Mouse (Mus musculus) midbrain, embryonic 11.5 days (tissue): ENCODE results near the gene Hnrnpa2b1. TPM values are rescaled to one million over a fixed set of nuclear protein-coding genes. Genes with fewer than 3 reads are reported as not detected.
A peak's percentile ranks its signal among the peaks of the same experiment; 100 is the strongest.

Experiments used
- ATAC-seq: fragments of 200-750 bp; cut with Nextera tagmentation; 2 replicates; pipeline ENCODE4 v1.8.0; 2017; ENCODE audit warnings: moderate TSS enrichment, moderate library complexity; ENCODE audit not compliant: low FRiP score
- DNase-seq: peaks from one replicate; pipeline ENCODE4 v3.0.0; 2015; ENCODE audit warnings: low spot score; ENCODE audit errors: missing footprints
- H3K27ac ChIP-seq: fragments of 300-500 bp; sonication (generic); 2 replicates; pipeline ENCODE4 v1.5.1; 2014; ENCODE audit warnings: low read depth, low read length
- H3K27me3 ChIP-seq: fragments of 300-500 bp; sonication (generic); 2 replicates; pipeline ENCODE4 v1.6.1; 2014; ENCODE audit warnings: mild to moderate bottlenecking, low read length, moderate library complexity, mixed read lengths; ENCODE audit not compliant: control insufficient read depth, insufficient read depth
- H3K36me3 ChIP-seq: fragments of 300-500 bp; sonication (generic); 2 replicates; pipeline ENCODE4 v1.6.1; 2014; ENCODE audit warnings: mild to moderate bottlenecking, low read length, moderate library complexity, mixed read lengths; ENCODE audit not compliant: control insufficient read depth, insufficient read depth
- H3K4me1 ChIP-seq: fragments of 300-500 bp; sonication (generic); 2 replicates; pipeline ENCODE4 v1.6.1; 2014; ENCODE audit warnings: low read length; ENCODE audit not compliant: control insufficient read depth, insufficient read depth
- H3K4me2 ChIP-seq: fragments of 300-500 bp; sonication (generic); 2 replicates; pipeline ENCODE4 v1.6.1; 2014; ENCODE audit warnings: mild to moderate bottlenecking, moderate library complexity
- H3K4me3 ChIP-seq: fragments of 300-500 bp; sonication (generic); 2 replicates; pipeline ENCODE4 v1.5.1; 2014; ENCODE audit warnings: low read depth, low read length
- H3K9ac ChIP-seq: fragments of 300-500 bp; sonication (generic); 2 replicates; pipeline ENCODE4 v1.6.1; 2014; ENCODE audit warnings: low read length
- H3K9me3 ChIP-seq: fragments of 300-500 bp; sonication (generic); 2 replicates; pipeline ENCODE4 v1.6.1; 2016; ENCODE audit warnings: low read length; ENCODE audit not compliant: control insufficient read depth
- WGBS: fragments of 180-500 bp; shearing (Covaris S2); extraction: QIAGEN DNeasy Blood & Tissue Kit; methylation state at CpG from one replicate; pipeline ENCODE4 v1.1.7; 2014; 5-methylcytosine and 5-hydroxymethylcytosine counted together
- polyA plus RNA-seq: library from polyadenylated mRNA; unstranded; fragments of >200 nt; fragmentation: Nextera tagmentation; extraction: Ambion mirVana; gene quantifications from 2 replicates; pipeline ENCODE4 v1.2.1, GENCODE M21; 2014

The Hnrnpa2b1 gene
- polyA plus RNA-seq, 1 experiment from 2014 or later = 1,654 TPM

DNA sequence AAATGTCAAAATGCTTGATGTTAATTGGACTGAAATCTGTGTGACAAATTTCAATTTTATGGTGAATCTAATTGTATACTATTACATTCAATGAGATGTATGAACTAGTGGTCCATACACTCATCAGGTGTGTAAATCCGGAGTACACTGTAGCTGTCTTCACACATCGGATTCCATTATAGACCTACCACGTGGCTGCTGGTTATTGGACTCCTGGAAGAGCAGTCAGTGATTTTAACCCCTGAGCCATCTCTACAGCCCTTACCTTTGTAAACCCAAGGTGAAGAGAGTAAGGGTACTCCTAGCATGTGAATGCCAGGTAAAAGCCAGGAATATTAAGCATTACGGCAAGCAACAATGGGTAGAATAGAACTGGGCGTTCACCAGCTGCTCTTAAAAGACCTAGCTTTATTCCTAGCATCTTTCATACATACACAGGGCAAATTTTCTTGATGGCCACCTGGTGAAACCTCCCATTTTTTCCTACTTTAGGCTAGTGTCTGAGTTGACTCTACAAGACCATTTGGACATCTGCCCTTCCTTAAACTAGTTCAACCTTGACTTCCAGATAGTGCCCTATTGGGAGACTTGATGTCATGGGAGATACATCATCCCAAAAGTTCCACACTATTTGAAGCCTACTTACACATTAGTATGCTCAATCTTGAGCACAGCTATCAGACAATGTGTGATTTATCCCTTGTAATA lies 10.2 kb downstream of the Hnrnpa2b1 start:
- peak; percentile 96 for DNase-seq
- H3K4me1 ChIP-seq = no peaks in the 10 kb centered on the region
- ATAC-seq = peak; percentile 68
- H3K27me3 ChIP-seq = no peaks in the 10 kb centered on the region
- no peak overlapping the region for H3K4me3 ChIP-seq
- H3K9me3 ChIP-seq = no peaks in the 10 kb centered on the region
- H3K36me3 ChIP-seq = peaks cover 24% of the 10 kb centered on the region
- no peak overlapping the region for H3K27ac ChIP-seq
- 38% methylated on average over 5 of the region's 5 CpGs for WGBS
- no peak overlapping the region for H3K9ac ChIP-seq
- H3K4me2 ChIP-seq = no peak overlapping the region

DNA sequence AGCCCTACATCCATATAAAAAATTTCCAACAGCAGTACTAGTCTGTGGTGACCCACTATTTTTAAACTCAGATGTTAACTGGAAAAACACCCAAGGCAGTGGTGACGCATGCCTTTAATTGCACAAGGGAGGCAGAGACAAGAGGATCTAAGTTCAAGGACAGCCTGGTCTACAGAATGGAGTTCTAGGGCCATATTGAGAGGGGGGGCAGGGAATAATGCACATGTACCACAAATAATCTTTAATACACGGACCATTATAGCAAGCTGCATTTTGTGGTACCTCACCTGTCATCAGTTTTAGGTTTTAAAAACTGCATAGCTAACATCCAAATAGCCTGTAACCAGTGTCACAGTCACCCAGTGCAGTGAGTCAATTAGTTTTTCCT lies 10.8 kb downstream of the Hnrnpa2b1 start:
- Histone ChIP-seq H3K4me1 (no peaks in the 10 kb centered on the region), H3K9me3 (no peaks in the 10 kb centered on the region), H3K9ac (no peak overlapping the region), H3K4me2 (no peak overlapping the region), H3K4me3 (no peak overlapping the region), H3K36me3 (peaks cover 21% of the 10 kb centered on the region), H3K27ac (no peak overlapping the region), H3K27me3 (no peaks in the 10 kb centered on the region)
- WGBS = 45% methylated on average over 2 of the region's 2 CpGs
- peak; percentile 43; the same call in 1 of the 2 replicates for ATAC-seq
- DNase-seq = no peak

DNA sequence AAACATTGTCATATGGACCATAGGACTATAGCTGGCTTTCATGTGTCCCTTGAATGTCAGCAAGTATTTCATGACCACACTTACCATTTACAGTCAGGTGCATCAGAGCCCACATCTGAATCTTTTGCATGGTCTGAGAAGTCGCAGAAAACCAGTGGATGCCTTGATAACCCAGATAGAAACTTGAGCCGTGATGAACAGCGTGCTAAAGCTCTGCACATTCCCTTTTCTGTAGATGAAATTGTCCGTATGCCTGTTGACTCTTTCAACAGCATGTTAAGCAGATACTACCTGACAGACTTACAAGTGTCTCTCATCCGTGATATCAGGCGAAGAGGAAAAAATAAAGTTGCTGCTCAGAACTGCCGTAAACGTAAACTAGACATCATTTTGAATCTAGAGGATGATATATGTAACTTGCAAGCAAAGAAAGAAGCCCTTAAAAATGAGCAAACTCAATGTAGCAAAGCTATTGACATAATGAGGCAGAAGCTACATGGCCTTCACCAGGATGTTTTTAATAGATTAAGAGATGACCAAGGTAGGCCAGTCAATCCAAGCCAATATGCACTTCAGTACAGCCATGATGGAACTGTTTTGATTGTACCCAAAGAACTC lies 11.8 kb downstream of the Hnrnpa2b1 start:
- WGBS = 85% methylated on average over 8 of the region's 8 CpGs
- H3K36me3 ChIP-seq = peaks cover 14% of the 10 kb centered on the region; the same call in 1 of the 2 replicates

DNA sequence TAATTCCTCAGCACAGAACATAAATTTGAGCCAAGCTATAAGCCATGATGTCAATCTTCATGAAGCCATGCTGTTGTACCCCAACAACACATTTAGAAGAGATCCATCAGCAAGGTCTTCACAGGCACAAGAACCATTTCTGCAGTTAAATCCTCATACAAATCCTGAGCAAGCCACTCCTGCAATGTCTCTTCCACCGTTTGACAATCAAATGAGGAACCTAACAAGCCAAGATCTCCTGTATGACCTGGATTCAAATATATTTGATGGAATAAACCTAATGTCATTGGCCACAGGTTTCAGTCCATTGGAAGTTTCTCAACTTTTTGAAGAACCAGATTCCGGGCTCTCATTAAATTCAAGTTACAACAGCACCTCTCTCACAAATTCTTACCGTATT lies 12.4 kb downstream of the Hnrnpa2b1 start:
- H3K36me3 ChIP-seq = peaks cover 14% of the 10 kb centered on the region; the same call in 1 of the 2 replicates
- H3K4me1 ChIP-seq = no peaks in the 10 kb centered on the region
- no peak overlapping the region for H3K4me2 ChIP-seq
- H3K27ac ChIP-seq = no peak overlapping the region
- H3K9me3 ChIP-seq = no peaks in the 10 kb centered on the region
- H3K27me3 ChIP-seq = no peaks in the 10 kb centered on the region
- H3K4me3 ChIP-seq = no peak overlapping the region
- 83% methylated on average over 3 of the region's 3 CpGs for WGBS
- no peak overlapping the region for H3K9ac ChIP-seq
- no peak for ATAC-seq
- no peak for DNase-seq

More for the DNA sequence above, 11.8 kb downstream of the Hnrnpa2b1 start:
- Histone ChIP-seq H3K27me3 (no peaks in the 10 kb centered on the region), H3K4me2 (no peak overlapping the region), H3K27ac (no peak overlapping the region), H3K9me3 (no peaks in the 10 kb centered on the region), H3K4me1 (no peaks in the 10 kb centered on the region), H3K4me3 (no peak overlapping the region), H3K9ac (no peak overlapping the region)
- no peak for ATAC-seq
- DNase-seq = no peak

DNA sequence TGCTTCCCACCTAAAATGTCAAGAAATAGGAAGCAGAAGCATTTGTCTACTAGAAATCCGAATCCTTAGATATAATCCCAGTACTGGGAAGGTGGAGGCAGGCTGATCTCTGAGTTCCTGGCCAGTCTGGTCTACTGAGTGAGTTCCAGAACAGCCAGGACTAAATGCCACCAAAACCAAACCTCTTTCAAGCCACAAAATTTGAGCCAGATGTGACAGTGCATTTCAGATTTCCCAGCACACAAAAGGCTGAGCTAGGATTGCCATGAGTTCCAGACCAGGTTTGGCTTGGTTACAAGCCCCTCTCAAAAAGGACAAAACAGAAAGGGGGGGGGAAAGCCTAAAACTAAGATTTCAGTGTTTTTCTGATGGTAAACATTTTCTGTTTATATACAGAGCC lies 13.5 kb downstream of the Hnrnpa2b1 start:
- Histone ChIP-seq H3K4me3 (no peak overlapping the region), H3K4me1 (no peaks in the 10 kb centered on the region), H3K9ac (no peak overlapping the region), H3K4me2 (no peak overlapping the region), H3K9me3 (no peaks in the 10 kb centered on the region), H3K36me3 (peaks cover 7% of the 10 kb centered on the region; the same call in 1 of the 2 replicates), H3K27ac (no peak overlapping the region), H3K27me3 (no peaks in the 10 kb centered on the region)
- ATAC-seq (no peak), DNase-seq (no peak)
- 77% methylated on average over 1 of the region's 1 CpGs for WGBS

DNA sequence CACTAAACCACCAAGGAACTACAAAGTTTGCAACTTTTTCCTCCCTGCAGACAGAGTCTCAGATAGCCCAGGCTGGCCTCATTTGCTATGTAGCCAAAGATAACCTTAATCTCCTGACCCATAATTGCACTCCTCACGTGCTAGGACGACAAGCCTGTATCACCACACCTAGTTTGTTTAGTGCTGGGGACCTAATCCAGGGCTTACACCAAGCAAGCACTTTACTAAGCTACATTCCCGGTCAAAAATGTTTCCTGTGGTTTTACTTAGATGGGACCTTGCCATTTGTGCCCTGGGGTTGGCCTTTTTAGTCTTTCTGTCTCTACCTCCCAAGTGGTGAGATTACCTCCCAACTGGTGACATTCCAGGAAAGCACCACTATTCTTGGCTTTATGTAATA lies 14.7 kb downstream of the Hnrnpa2b1 start:
- no peak for DNase-seq
- ATAC-seq = no peak
- H3K27ac ChIP-seq = no peak overlapping the region
- no peaks in the 10 kb centered on the region for H3K9me3 ChIP-seq
- no peak overlapping the region for H3K4me2 ChIP-seq
- H3K9ac ChIP-seq = no peak overlapping the region
- H3K36me3 ChIP-seq = peaks cover 2% of the 10 kb centered on the region; the same call in 1 of the 2 replicates
- H3K27me3 ChIP-seq = no peaks in the 10 kb centered on the region
- 68% methylated on average over 3 of the region's 3 CpGs for WGBS
- H3K4me1 ChIP-seq = no peaks in the 10 kb centered on the region
- H3K4me3 ChIP-seq = no peak overlapping the region

DNA sequence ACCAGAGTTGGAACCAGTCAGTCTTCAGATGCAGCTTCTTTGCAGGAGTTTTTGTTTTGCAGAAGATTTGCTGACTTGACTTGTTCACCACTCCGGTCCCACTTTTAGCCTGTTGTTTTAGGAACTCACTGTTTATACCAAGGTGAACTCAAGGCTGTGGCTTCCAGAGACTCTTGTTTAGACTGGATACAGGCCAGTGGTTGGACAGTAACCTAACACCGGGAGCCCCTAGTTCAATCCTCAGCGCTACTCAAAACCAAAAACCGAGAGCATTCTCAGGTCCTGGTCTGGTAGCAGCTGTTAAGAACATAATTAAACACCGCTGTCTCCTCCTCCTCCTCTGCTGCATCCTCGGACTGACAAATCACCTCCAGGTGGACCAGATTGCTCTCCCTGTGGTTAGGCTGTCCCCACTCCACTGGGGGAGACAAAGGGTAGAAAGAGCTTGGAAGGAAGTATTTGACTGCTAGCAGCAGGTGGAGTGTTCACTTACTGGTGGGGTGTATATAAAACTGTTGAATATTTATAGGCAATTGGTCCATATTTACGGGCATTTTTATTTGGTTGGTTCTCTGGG lies 16.7 kb downstream of the Hnrnpa2b1 start:
- WGBS = 75% methylated on average over 7 of the region's 7 CpGs
- ATAC-seq = no peak
- H3K9me3 ChIP-seq = no peaks in the 10 kb centered on the region

DNA sequence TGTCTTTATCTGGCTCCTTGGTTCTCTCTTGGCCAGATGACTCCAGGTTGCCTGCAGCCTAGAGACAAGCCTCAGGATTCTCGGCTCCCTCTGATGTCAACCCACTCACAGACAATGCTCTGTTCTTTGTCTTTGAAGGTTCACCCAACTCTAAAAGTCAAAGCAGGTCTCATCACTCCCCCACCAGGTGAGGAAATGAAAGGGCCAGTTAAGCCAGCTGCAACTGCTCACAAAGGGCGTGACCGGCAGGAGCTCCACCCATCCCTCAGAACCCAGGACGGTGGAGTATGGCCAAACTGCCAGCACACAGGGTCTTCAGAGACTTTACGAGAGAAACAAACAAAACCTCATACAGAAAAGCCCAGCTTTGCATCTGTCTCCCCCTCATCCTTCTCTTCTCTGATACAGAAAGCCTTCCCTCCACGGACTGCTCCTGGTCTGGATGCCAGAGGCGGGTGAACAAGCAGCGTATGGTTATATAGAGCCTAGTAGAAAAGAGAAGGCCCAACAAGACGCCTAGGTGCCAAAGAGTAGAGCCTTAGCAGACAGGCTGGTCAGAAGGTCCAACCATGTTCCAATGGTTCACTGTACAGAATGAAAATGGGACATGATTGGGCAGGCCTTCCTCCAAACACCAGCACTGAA lies 27.4 kb downstream of the Hnrnpa2b1 start:
- no peak overlapping the region for H3K27ac ChIP-seq
- H3K9ac ChIP-seq = no peak overlapping the region
- WGBS = 64% methylated on average over 9 of the region's 9 CpGs
- ATAC-seq (no peak), DNase-seq (peak; percentile 57)
- no peaks in the 10 kb centered on the region for H3K9me3 ChIP-seq
- no peaks in the 10 kb centered on the region for H3K36me3 ChIP-seq
- H3K27me3 ChIP-seq = no peaks in the 10 kb centered on the region
- H3K4me3 ChIP-seq = no peak overlapping the region
- no peaks in the 10 kb centered on the region for H3K4me1 ChIP-seq
- H3K4me2 ChIP-seq = no peak overlapping the region

More for the DNA sequence above, 16.7 kb downstream of the Hnrnpa2b1 start:
- Histone ChIP-seq H3K4me2 (no peak overlapping the region), H3K36me3 (no peaks in the 10 kb centered on the region), H3K27ac (no peak overlapping the region), H3K9ac (no peak overlapping the region), H3K4me3 (no peak overlapping the region), H3K4me1 (no peaks in the 10 kb centered on the region), H3K27me3 (no peaks in the 10 kb centered on the region)
- DNase-seq = no peak
